Mouse (Mus musculus) lung, postnatal 0 days (tissue): Measurements from ENCODE around the gene Krt17. TPM values are rescaled to one million over a fixed set of nuclear protein-coding genes. Genes with fewer than 3 reads are reported as not detected.

Experiments
- ATAC-seq: fragments of 200-750 bp; cut with Nextera tagmentation; 2 replicates; pipeline ENCODE4 v1.8.0; 2017; ENCODE audit warnings: moderate library complexity
- DNase-seq: peaks from one replicate; pipeline ENCODE4 v3.0.0-alpha.2; 2016; ENCODE audit warnings: low spot score
- H3K27ac ChIP-seq: fragments of 300-500 bp; sonication (generic); 2 replicates; pipeline ENCODE4 v1.5.1; 2014; ENCODE audit warnings: antibody characterized with exemption, mild to moderate bottlenecking, low read length, mixed read lengths
- H3K27me3 ChIP-seq: fragments of 300-500 bp; sonication (generic); replicated peaks from 2 replicates; pipeline ENCODE4 v1.6.1; 2014; ENCODE audit warnings: low read length, mixed read lengths; ENCODE audit not compliant: insufficient read depth
- H3K36me3 ChIP-seq: fragments of 300-500 bp; sonication (generic); 2 replicates; pipeline ENCODE4 v1.6.1; 2014; ENCODE audit warnings: low read length, mixed read lengths; ENCODE audit not compliant: insufficient read depth
- H3K4me1 ChIP-seq: fragments of 300-500 bp; sonication (generic); 2 replicates; pipeline ENCODE4 v1.6.1; 2014; ENCODE audit warnings: antibody characterized with exemption, low read depth, low read length, mixed read lengths; ENCODE audit not compliant: insufficient read depth
- H3K4me2 ChIP-seq: fragments of 300-500 bp; sonication (generic); replicated peaks from 2 replicates; pipeline ENCODE4 v1.6.1; 2014; ENCODE audit warnings: low read depth, mild to moderate bottlenecking, low read length, moderate library complexity, mixed read lengths
- H3K4me3 ChIP-seq: fragments of 300-500 bp; sonication (generic); 2 replicates; pipeline ENCODE4 v1.5.1; 2014; ENCODE audit warnings: low read depth, low read length
- H3K9ac ChIP-seq: fragments of 300-500 bp; sonication (generic); replicated peaks from 2 replicates; pipeline ENCODE4 v1.6.1; 2014; ENCODE audit warnings: low read depth, mild to moderate bottlenecking
- H3K9me3 ChIP-seq: fragments of 300-500 bp; sonication (generic); 2 replicates; pipeline ENCODE4 v1.6.1; 2016; ENCODE audit warnings: low read length, mixed read lengths
- CTCF ChIP-seq: IDR thresholded peaks from 2 replicates; pipeline ENCODE4 v1.5.1; 2016; ENCODE audit warnings: antibody characterized with exemption, mild to moderate bottlenecking
- EP300 ChIP-seq: IDR thresholded peaks from 2 replicates; pipeline ENCODE4 v1.6.1; 2016; ENCODE audit warnings: antibody characterized with exemption, mild to moderate bottlenecking, control low read depth
- WGBS: fragments of 180-500 bp; shearing (Covaris S2); extraction: QIAGEN DNeasy Blood & Tissue Kit; methylation state at CpG from one replicate; pipeline ENCODE4 v1.1.7; 2014; 5-methylcytosine and 5-hydroxymethylcytosine counted together
- polyA plus RNA-seq: library from polyadenylated mRNA; unstranded; fragments of >200 nt; fragmentation: Nextera tagmentation; extraction: Ambion mirVana; gene quantifications from 2 replicates; pipeline ENCODE4 v1.2.1, GENCODE M21; 2015

Gene Krt17
- polyA plus RNA-seq, 1 experiment from 2014 or later: 0.58 TPM

- no peak overlapping the region for H3K4me3 ChIP-seq
- DNase-seq (no peak), ATAC-seq (no peak)
- H3K9me3 ChIP-seq: no peaks in the 10 kb centered on the region
- no peak overlapping the region for H3K27ac ChIP-seq
- 0 out of 2 replicates have a peak, but pooled peaks cover 6% of the 10 kb centered on the region for H3K4me1 ChIP-seq
- H3K9ac ChIP-seq: no peak overlapping the region
- TF ChIP-seq EP300 (no peak), CTCF (peak; percentile 65)
- H3K4me2 ChIP-seq: peak overlapping the region; percentile 14; the same call in 1 of the 2 replicates
- WGBS: 21% methylated on average over 5 of the region's 5 CpGs
- H3K27me3 ChIP-seq: no peaks in the 10 kb centered on the region
- no peaks in the 10 kb centered on the region for H3K36me3 ChIP-seq
These were observed 37.0 kb upstream of the Krt17 start for GRCm38 (mm10) chr11:100297801-100298200.

GRCm38 (mm10) chr11:100295308-100295707, 34.5 kb upstream of the Krt17 start:
- H3K36me3 ChIP-seq: no peaks in the 10 kb centered on the region
- no peak overlapping the region for H3K9ac ChIP-seq
- no peak overlapping the region for H3K4me3 ChIP-seq
- peak; percentile 58 for ATAC-seq
- TF ChIP-seq CTCF (peak; percentile 100), EP300 (no peak)
- no peaks in the 10 kb centered on the region for H3K9me3 ChIP-seq
- H3K27ac ChIP-seq: no peak overlapping the region
- DNase-seq: peak; percentile 87
- 5% methylated on average over 10 of the region's 10 CpGs for WGBS
- H3K4me2 ChIP-seq: no peak overlapping the region
- no peaks in the 10 kb centered on the region for H3K27me3 ChIP-seq
- H3K4me1 ChIP-seq: 0 out of 2 replicates have a peak, but pooled peaks cover 6% of the 10 kb centered on the region

- TF ChIP-seq EP300: no peak
- TF ChIP-seq CTCF: no peak
- ATAC-seq (no peak), DNase-seq (no peak)
- peaks cover 8% of the 10 kb centered on the region; the same call in 1 of the 2 replicates for H3K4me1 ChIP-seq
- no peak overlapping the region for H3K4me3 ChIP-seq
- WGBS: 69% methylated on average over 6 of the region's 6 CpGs
- no peaks in the 10 kb centered on the region for H3K27me3 ChIP-seq
- H3K36me3 ChIP-seq: no peaks in the 10 kb centered on the region
- no peak overlapping the region for H3K4me2 ChIP-seq
- H3K9ac ChIP-seq: no peak overlapping the region
- H3K27ac ChIP-seq: no peak overlapping the region
- H3K9me3 ChIP-seq: no peaks in the 10 kb centered on the region
These were observed 32.1 kb upstream of the Krt17 start for GRCm38 (mm10) chr11:100292884-100293283.

GRCm38 (mm10) chr11:100290235-100290634, 29.4 kb upstream of the Krt17 start:
- Histone ChIP-seq H3K36me3 (no peaks in the 10 kb centered on the region), H3K4me2 (no peak overlapping the region), H3K27me3 (no peaks in the 10 kb centered on the region), H3K4me1 (peaks cover 6% of the 10 kb centered on the region), H3K27ac (peak overlapping the region; percentile 89), H3K9me3 (no peaks in the 10 kb centered on the region), H3K4me3 (no peak overlapping the region), H3K9ac (no peak overlapping the region)
- DNase-seq (peak; percentile 71), ATAC-seq (0 out of 2 replicates have a peak, but pooled peaks have one; percentile 9)
- no peak for TF ChIP-seq CTCF
- no peak for TF ChIP-seq EP300
- 26% methylated on average over 5 of the region's 5 CpGs for WGBS

- DNase-seq (peak; percentile 91), ATAC-seq (peak; percentile 74)
- H3K27ac ChIP-seq: peak overlapping the region; percentile 89
- no peak overlapping the region for H3K4me3 ChIP-seq
- no peak overlapping the region for H3K4me2 ChIP-seq
- no peak overlapping the region for H3K9ac ChIP-seq
- no peaks in the 10 kb centered on the region for H3K27me3 ChIP-seq
- no peaks in the 10 kb centered on the region for H3K36me3 ChIP-seq
- TF ChIP-seq CTCF (no peak), EP300 (peak; percentile 75)
- WGBS: 44% methylated on average over 6 of the region's 6 CpGs
- H3K4me1 ChIP-seq: peaks cover 6% of the 10 kb centered on the region
- H3K9me3 ChIP-seq: no peaks in the 10 kb centered on the region
These were observed 28.1 kb upstream of the Krt17 start for GRCm38 (mm10) chr11:100288942-100289341.

GRCm38 (mm10) chr11:100287024-100287423, 26.2 kb upstream of the Krt17 start:
- H3K36me3 ChIP-seq: no peaks in the 10 kb centered on the region
- H3K27ac ChIP-seq: peak overlapping the region; percentile 92
- H3K4me3 ChIP-seq: no peak overlapping the region
- no peaks in the 10 kb centered on the region for H3K27me3 ChIP-seq
- TF ChIP-seq CTCF (no peak), EP300 (no peak)
- DNase-seq: peak; percentile 94
- 43% methylated on average over 10 of the region's 10 CpGs for WGBS
- no peak overlapping the region for H3K4me2 ChIP-seq
- no peaks in the 10 kb centered on the region for H3K9me3 ChIP-seq
- H3K4me1 ChIP-seq: peaks cover 6% of the 10 kb centered on the region
- peak; percentile 90 for ATAC-seq
- no peak overlapping the region for H3K9ac ChIP-seq

GRCm38 (mm10) chr11:100284988-100285387, 24.2 kb upstream of the Krt17 start:
- no peaks in the 10 kb centered on the region for H3K36me3 ChIP-seq
- H3K9me3 ChIP-seq: no peaks in the 10 kb centered on the region
- peaks cover 5% of the 10 kb centered on the region for H3K4me1 ChIP-seq
- TF ChIP-seq EP300 (0 out of 2 replicates have a peak, but pooled peaks have one; percentile 12), CTCF (no peak)
- no peak overlapping the region for H3K4me2 ChIP-seq
- WGBS: 51% methylated on average over 4 of the region's 4 CpGs
- DNase-seq (peak; percentile 85), ATAC-seq (peak; percentile 47)
- peak overlapping the region; percentile 92 for H3K27ac ChIP-seq
- no peak overlapping the region for H3K4me3 ChIP-seq
- H3K9ac ChIP-seq: no peak overlapping the region
- H3K27me3 ChIP-seq: no peaks in the 10 kb centered on the region
